9 mouse cellular contexts compared by ENCODE assay signal in genomic region chr4:128730271-128730670, GRCm38 (mm10). TPM values are rescaled to one million over a fixed set of nuclear protein-coding genes. Genes with fewer than 3 reads are reported as not detected.
DNase-seq lines count a peak whose midpoint lies in the region; ATAC-seq and TF ChIP-seq lines count a peak whose summit lies in the region.
"Had no signal": no experiment of that assay in that cellular context is flagged by ENCODE, and none has a peak within 500 bp of the region (broad histone marks: within the 10 kb centered on the region; RNA-seq: fewer than 3 reads in every experiment).

No protein-coding gene starts in this region.

- peaks cover 19% of the 10 kb centered on the region for H3K36me3 ChIP-seq in lung, embryonic 14.5 days (ENCODE audit: insufficient read depth)
- no peaks in the 10 kb centered on the region for H3K36me3 ChIP-seq in forebrain, embryonic 11.5 days (ENCODE audit: control insufficient read depth, insufficient read depth, low read length)
- H3K36me3 ChIP-seq in limb, embryonic 12.5 days, result peaks cover 32% of the 10 kb centered on the region
- H3K36me3 ChIP-seq in neural tube, embryonic 15.5 days, result 0 out of 2 replicates have a peak, but pooled peaks cover 2% of the 10 kb centered on the region

- H3K27me3 ChIP-seq in lung, embryonic 14.5 days (ENCODE audit: insufficient read depth, low read length), result no peaks in the 10 kb centered on the region
- no peaks in the 10 kb centered on the region for H3K27me3 ChIP-seq in forebrain, embryonic 11.5 days (ENCODE audit: control insufficient read depth, insufficient read depth, low read length)
- peaks cover 4% of the 10 kb centered on the region; the same call in 1 of the 2 replicates for H3K27me3 ChIP-seq in limb, embryonic 12.5 days
- H3K27me3 ChIP-seq in neural tube, embryonic 15.5 days (replicated peaks), result no peaks in the 10 kb centered on the region

- no peak for DNase-seq in lung, embryonic 14.5 days
- no peak for DNase-seq in lung, postnatal 25 days (ENCODE audit: low spot score)
- DNase-seq in forebrain, embryonic 11.5 days (ENCODE audit: low spot score), result no peak
- no peak for DNase-seq in cerebellum, adult 11-12 months
- DNase-seq in thymus, postnatal 36 days, result no peak
- DNase-seq: right cerebral cortex, postnatal 4 days had no signal

- 56% methylated on average over 6 of the region's 6 CpGs for WGBS in lung, embryonic 14.5 days
- 70% methylated on average over 6 of the region's 6 CpGs for WGBS in forebrain, embryonic 11.5 days
- 85% methylated on average over 6 of the region's 6 CpGs for WGBS in limb, embryonic 12.5 days
- WGBS in neural tube, embryonic 15.5 days, result 38% methylated on average over 6 of the region's 6 CpGs

- no peak for ATAC-seq in lung, embryonic 14.5 days (ENCODE audit: insufficient read depth)
- no peak for ATAC-seq in forebrain, embryonic 11.5 days (replicated peaks; ENCODE audit: low FRiP score)
- ATAC-seq in limb, embryonic 12.5 days (ENCODE audit: insufficient number of reproducible peaks, insufficient read depth, low FRiP score, low TSS enrichment, low read depth), result no peak
- ATAC-seq in neural tube, embryonic 15.5 days (ENCODE audit: low FRiP score), result no peak
- no peak for ATAC-seq in erythroid progenitor cell, adult 5-6 weeks (replicated peaks; ENCODE audit: low FRiP score, poor library complexity, severe bottlenecking)

- peaks cover 40% of the 10 kb centered on the region for H3K4me1 ChIP-seq in lung, embryonic 14.5 days (ENCODE audit: insufficient read depth)
- H3K4me1 ChIP-seq in forebrain, embryonic 11.5 days (replicated peaks; ENCODE audit: control insufficient read depth, insufficient read depth, low read length), result peaks cover 41% of the 10 kb centered on the region
- peaks cover 62% of the 10 kb centered on the region for H3K4me1 ChIP-seq in limb, embryonic 12.5 days (replicated peaks)
- peaks cover 82% of the 10 kb centered on the region for H3K4me1 ChIP-seq in neural tube, embryonic 15.5 days

- TF ChIP-seq CTCF in lung, embryonic 14.5 days (IDR thresholded peaks at IDR 0.05; ENCODE audit: low read depth), result no peak

- H3K27ac ChIP-seq in lung, embryonic 14.5 days (ENCODE audit: low read depth), result peak overlapping the region; percentile 95
- no peak overlapping the region for H3K27ac ChIP-seq in forebrain, embryonic 11.5 days (ENCODE audit: low read depth, low read length)
- H3K27ac ChIP-seq in limb, embryonic 12.5 days, result no peak overlapping the region
- H3K27ac ChIP-seq in neural tube, embryonic 15.5 days (replicated peaks), result peak overlapping the region; percentile 94

- H3K9ac ChIP-seq in lung, embryonic 14.5 days, result no peak overlapping the region
- H3K9ac ChIP-seq in forebrain, embryonic 11.5 days (ENCODE audit: low read length), result peak overlapping the region; percentile 100
- H3K9ac ChIP-seq in limb, embryonic 12.5 days (replicated peaks), result no peak overlapping the region
- peak overlapping the region; percentile 100; the same call in 1 of the 2 replicates for H3K9ac ChIP-seq in neural tube, embryonic 15.5 days (replicated peaks)

- H3K4me3 ChIP-seq in lung, embryonic 14.5 days (ENCODE audit: low read depth, low read length), result peak overlapping the region; percentile 95
- peak overlapping the region; percentile 100 for H3K4me3 ChIP-seq in forebrain, embryonic 11.5 days (ENCODE audit: low read depth, low read length)
- peak overlapping the region; percentile 97 for H3K4me3 ChIP-seq in limb, embryonic 12.5 days (replicated peaks)
- H3K4me3 ChIP-seq in neural tube, embryonic 15.5 days (replicated peaks), result peak overlapping the region; percentile 93

- H3K9me3 ChIP-seq in lung, embryonic 14.5 days (ENCODE audit: low read depth, low read length), result no peaks in the 10 kb centered on the region
- H3K9me3 ChIP-seq in forebrain, embryonic 11.5 days (ENCODE audit: control insufficient read depth, low read length), result no peaks in the 10 kb centered on the region
- no peaks in the 10 kb centered on the region for H3K9me3 ChIP-seq in limb, embryonic 12.5 days
- no peaks in the 10 kb centered on the region for H3K9me3 ChIP-seq in neural tube, embryonic 15.5 days (replicated peaks)

- H3K4me2 ChIP-seq in lung, embryonic 14.5 days, result peak overlapping the region; percentile 88
- peak overlapping the region; percentile 97 for H3K4me2 ChIP-seq in forebrain, embryonic 11.5 days (ENCODE audit: low read depth, low read length, severe bottlenecking)
- peak overlapping the region; percentile 94 for H3K4me2 ChIP-seq in limb, embryonic 12.5 days
- peak overlapping the region; percentile 88 for H3K4me2 ChIP-seq in neural tube, embryonic 15.5 days

RNA-seq across cellular contexts. Expression of gene A3galt2, which starts 24.9 kb away (rescaled TPM):
- polyA plus RNA-seq in lung, embryonic 14.5 days (2014; fragmentation: Nextera tagmentation; extraction: Ambion mirVana), result 0.17 and 0.30 TPM in 2 replicates
- 0.56 TPM in 2 replicates for polyA plus RNA-seq in forebrain, embryonic 11.5 days (2014; fragmentation: Nextera tagmentation; extraction: Ambion mirVana)
- 0.18 and 0.32 TPM in 2 replicates for polyA plus RNA-seq in limb, embryonic 12.5 days (2016; fragmentation: Nextera tagmentation; extraction: Ambion mirVana)
- polyA plus RNA-seq in neural tube, embryonic 15.5 days (2015; fragmentation: Nextera tagmentation; extraction: Ambion mirVana), result 0.34 and 0.41 TPM in 2 replicates
- not detected in 2 replicates for total RNA-seq in erythroid progenitor cell, adult 5-6 weeks (2015; ENCODE audit: low replicate concordance)
- 0.08 TPM in 1 of 2 replicates, not detected in the other for total RNA-seq in erythroid progenitor cell, adult 5-6 weeks (2017; ENCODE audit: low replicate concordance)

Comparison
In these comparisons a context has a peak if more than half of its experiments do, and no peak if none do; other contexts are left out.
1. H3K27ac ChIP-seq: peak in lung, embryonic 14.5 days (single experiment) and neural tube, embryonic 15.5 days (single experiment); none in forebrain, embryonic 11.5 days (single experiment) and limb, embryonic 12.5 days (single experiment).
2. H3K9ac ChIP-seq: peak in forebrain, embryonic 11.5 days (single experiment) and neural tube, embryonic 15.5 days (single experiment); none in lung, embryonic 14.5 days (single experiment) and limb, embryonic 12.5 days (single experiment).
3. Peak in every context shown above with its lines, with median percentiles within 50 percentile points of each other: H3K4me2 ChIP-seq and H3K4me3 ChIP-seq.